Mouse (Mus musculus) hindbrain, embryonic 14.5 days (tissue): Measurements from ENCODE around the gene Pitpnc1. TPM values are rescaled to one million over a fixed set of nuclear protein-coding genes. Genes with fewer than 3 reads are reported as not detected.

Experiments
- ATAC-seq: fragments of 200-750 bp; cut with Nextera tagmentation; 2 replicates; pipeline ENCODE4 v1.8.0; 2017; ENCODE audit warnings: moderate number of reproducible peaks, mild to moderate bottlenecking, moderate TSS enrichment, moderate library complexity; ENCODE audit not compliant: low FRiP score
- DNase-seq: peaks from one replicate; pipeline ENCODE4 v3.0.0-alpha.2; 2015; ENCODE audit warnings: low spot score
- H3K27ac ChIP-seq: fragments of 300-500 bp; sonication (generic); 2 replicates; pipeline ENCODE4 v1.5.1; 2014; ENCODE audit warnings: mild to moderate bottlenecking, moderate library complexity
- H3K27me3 ChIP-seq: fragments of 300-500 bp; sonication (generic); 2 replicates; pipeline ENCODE4 v1.6.1; 2014; ENCODE audit warnings: mild to moderate bottlenecking, low read length, mixed read lengths; ENCODE audit not compliant: control insufficient read depth, insufficient read depth
- H3K36me3 ChIP-seq: fragments of 300-500 bp; sonication (generic); replicated peaks from 2 replicates; pipeline ENCODE4 v1.6.1; 2014; ENCODE audit not compliant: control insufficient read depth, insufficient read depth
- H3K4me1 ChIP-seq: fragments of 300-500 bp; sonication (generic); replicated peaks from 2 replicates; pipeline ENCODE4 v1.6.1; 2014; ENCODE audit warnings: antibody characterized with exemption, low read length, mixed read lengths; ENCODE audit not compliant: control insufficient read depth, insufficient read depth
- H3K4me2 ChIP-seq: fragments of 300-500 bp; sonication (generic); replicated peaks from 2 replicates; pipeline ENCODE4 v1.6.1; 2014; ENCODE audit warnings: mild to moderate bottlenecking, moderate library complexity
- H3K4me3 ChIP-seq: fragments of 300-500 bp; sonication (generic); replicated peaks from 2 replicates; pipeline ENCODE4 v1.5.1; 2014; ENCODE audit warnings: mild to moderate bottlenecking, low read length
- H3K9ac ChIP-seq: fragments of 300-500 bp; sonication (generic); 2 replicates; pipeline ENCODE4 v1.6.1; 2014
- H3K9me3 ChIP-seq: fragments of 300-500 bp; sonication (generic); 2 replicates; pipeline ENCODE4 v1.6.1; 2016; ENCODE audit warnings: low read length; ENCODE audit not compliant: control insufficient read depth
- WGBS: fragments of 180-500 bp; shearing (Covaris S2); extraction: QIAGEN DNeasy Blood & Tissue Kit; methylation state at CpG from one replicate; pipeline ENCODE4 v1.1.7; 2014; 5-methylcytosine and 5-hydroxymethylcytosine counted together
- polyA plus RNA-seq: library from polyadenylated mRNA; unstranded; fragments of >200 nt; fragmentation: Nextera tagmentation; extraction: Ambion mirVana; gene quantifications from 2 replicates; pipeline ENCODE4 v1.2.1, GENCODE M21; 2014

Pitpnc1 gene
- polyA plus RNA-seq, 1 experiment from 2014 or later, result 43.3 TPM

DNA sequence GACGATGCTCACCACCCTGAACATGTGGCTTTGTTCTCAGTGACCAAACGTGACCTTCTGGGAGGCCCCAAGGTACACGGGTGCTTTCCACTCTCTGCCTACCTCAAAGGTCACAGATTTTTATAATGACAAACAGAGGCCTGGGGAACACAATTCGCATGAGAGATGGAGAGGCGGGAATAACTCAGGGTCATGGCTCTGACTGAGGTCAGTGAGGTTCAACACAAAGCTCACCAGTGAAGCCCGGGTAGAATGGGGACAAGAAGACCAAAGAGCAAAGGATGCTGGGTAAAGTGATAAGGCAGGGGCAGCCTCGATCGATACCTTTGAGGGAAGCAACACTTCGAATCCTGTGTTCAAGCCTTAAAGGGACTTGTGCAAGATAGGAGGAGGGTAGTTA lies 206.7 kb downstream of the Pitpnc1 start:
- no peaks in the 10 kb centered on the region for H3K4me1 ChIP-seq
- H3K4me3 ChIP-seq, result no peak overlapping the region
- H3K9me3 ChIP-seq, result 0 out of 2 replicates have a peak, but pooled peaks cover 5% of the 10 kb centered on the region
- no peak for ATAC-seq
- no peak overlapping the region for H3K4me2 ChIP-seq
- H3K27ac ChIP-seq, result no peak overlapping the region
- H3K27me3 ChIP-seq, result no peaks in the 10 kb centered on the region
- H3K36me3 ChIP-seq, result no peaks in the 10 kb centered on the region
- DNase-seq, result no peak
- H3K9ac ChIP-seq, result no peak overlapping the region
- WGBS, result 73% methylated on average over 9 of the region's 9 CpGs

DNA sequence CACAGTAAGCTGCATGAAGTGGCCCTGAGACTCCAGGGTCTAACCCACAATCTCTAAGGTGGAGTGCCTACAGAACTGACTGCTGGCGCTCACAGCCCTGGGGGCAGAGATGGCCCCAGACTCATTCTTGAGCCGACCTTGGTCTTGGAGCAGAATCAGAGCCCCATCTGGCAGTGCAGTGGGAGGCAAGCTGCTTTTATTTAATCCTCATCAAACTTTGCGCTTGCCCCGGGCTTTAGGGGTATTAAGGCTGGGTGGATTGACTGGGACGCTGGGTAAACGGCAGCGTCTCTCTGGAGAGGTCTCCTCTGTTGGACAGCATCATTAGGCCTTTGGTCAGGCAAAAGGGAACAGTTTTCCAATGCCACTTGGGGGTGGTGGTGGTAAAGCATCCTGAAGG lies 211.1 kb downstream of the Pitpnc1 start:
- H3K27me3 ChIP-seq, result no peaks in the 10 kb centered on the region
- no peaks in the 10 kb centered on the region for H3K4me1 ChIP-seq
- no peak overlapping the region for H3K27ac ChIP-seq
- no peak overlapping the region for H3K4me3 ChIP-seq
- DNase-seq (no peak), ATAC-seq (no peak)
- no peak overlapping the region for H3K4me2 ChIP-seq
- no peaks in the 10 kb centered on the region for H3K9me3 ChIP-seq
- H3K36me3 ChIP-seq, result no peaks in the 10 kb centered on the region
- WGBS, result 60% methylated on average over 7 of the region's 7 CpGs
- no peak overlapping the region for H3K9ac ChIP-seq

DNA sequence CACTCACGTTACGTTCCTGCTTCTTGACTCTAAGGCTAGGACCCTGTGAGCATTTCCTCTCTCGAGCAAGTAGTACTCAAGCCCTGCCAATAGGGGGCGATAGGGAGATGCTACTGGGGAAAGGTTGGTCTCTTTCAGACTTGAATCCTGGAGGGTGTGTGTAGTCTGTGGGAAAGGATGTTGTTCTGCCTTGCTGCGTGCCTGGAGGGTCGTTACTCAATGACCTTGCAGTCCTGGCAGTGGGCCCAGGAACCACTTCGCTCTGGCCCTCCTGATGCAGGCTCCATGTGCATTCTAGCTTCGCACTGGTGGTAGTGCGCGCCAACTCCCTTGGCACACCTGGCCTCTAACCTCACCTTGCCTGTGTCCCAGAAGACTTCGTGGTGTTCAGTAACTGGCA lies 215.3 kb downstream of the Pitpnc1 start:
- 83% methylated on average over 11 of the region's 11 CpGs for WGBS
- no peak for ATAC-seq
- H3K9me3 ChIP-seq, result no peaks in the 10 kb centered on the region
- no peak for DNase-seq
- H3K4me1 ChIP-seq, result no peaks in the 10 kb centered on the region
- H3K4me3 ChIP-seq, result no peak overlapping the region
- no peak overlapping the region for H3K4me2 ChIP-seq
- no peak overlapping the region for H3K27ac ChIP-seq
- H3K9ac ChIP-seq, result no peak overlapping the region
- H3K27me3 ChIP-seq, result no peaks in the 10 kb centered on the region
- peaks cover 8% of the 10 kb centered on the region; the same call in 1 of the 2 replicates for H3K36me3 ChIP-seq

DNA sequence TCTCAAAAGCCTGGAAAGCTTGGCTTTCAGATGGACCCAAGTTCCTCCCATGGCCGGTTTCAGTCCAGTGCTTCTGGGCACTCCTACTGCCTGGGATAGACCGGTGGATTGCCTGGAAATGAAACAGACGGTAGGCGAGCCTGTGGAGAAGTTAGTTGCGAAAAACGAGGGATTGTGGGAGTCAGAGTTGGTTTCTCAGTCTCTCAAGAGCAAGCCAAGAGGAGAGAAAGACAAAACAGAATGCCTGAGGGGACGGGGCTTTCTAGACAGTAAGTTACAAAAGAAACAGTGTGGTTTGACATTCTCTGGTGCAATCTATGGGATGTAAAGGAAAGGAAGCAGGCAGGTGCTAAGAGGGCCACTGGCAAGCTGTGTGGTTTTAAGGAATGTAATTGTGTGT lies 216.3 kb downstream of the Pitpnc1 start:
- Histone ChIP-seq H3K36me3 (peaks cover 9% of the 10 kb centered on the region; the same call in 1 of the 2 replicates), H3K9ac (no peak overlapping the region), H3K4me3 (no peak overlapping the region), H3K27ac (no peak overlapping the region), H3K9me3 (no peaks in the 10 kb centered on the region), H3K4me2 (no peak overlapping the region), H3K27me3 (no peaks in the 10 kb centered on the region), H3K4me1 (no peaks in the 10 kb centered on the region)
- DNase-seq, result no peak
- no peak for ATAC-seq
- 86% methylated on average over 7 of the region's 7 CpGs for WGBS

DNA sequence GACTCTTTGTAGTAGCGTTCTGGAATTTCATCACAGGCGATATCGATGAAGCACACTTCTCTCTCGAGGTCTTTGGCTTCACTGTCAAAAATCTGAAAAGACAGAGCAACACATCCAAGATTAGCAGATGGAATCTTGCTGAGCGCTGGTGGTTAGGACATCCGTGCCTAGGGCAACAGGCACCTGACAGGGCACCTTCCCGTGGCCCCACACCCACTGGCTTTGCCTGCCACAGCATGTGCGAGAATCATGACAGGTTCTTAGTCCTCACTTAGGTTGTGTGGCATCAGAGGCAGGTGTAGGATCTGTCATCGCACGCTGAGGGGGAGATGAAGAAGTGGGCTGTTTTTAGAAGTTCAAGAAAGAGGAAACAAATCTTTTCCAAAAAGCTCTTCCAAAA lies 218.5 kb downstream of the Pitpnc1 start:
- Histone ChIP-seq H3K4me1 (no peaks in the 10 kb centered on the region), H3K36me3 (peaks cover 13% of the 10 kb centered on the region; the same call in 1 of the 2 replicates), H3K9ac (no peak overlapping the region), H3K27me3 (no peaks in the 10 kb centered on the region), H3K9me3 (no peaks in the 10 kb centered on the region), H3K4me3 (no peak overlapping the region), H3K27ac (no peak overlapping the region), H3K4me2 (no peak overlapping the region)
- ATAC-seq, result no peak
- DNase-seq, result no peak
- WGBS, result 94% methylated on average over 10 of the region's 10 CpGs

DNA sequence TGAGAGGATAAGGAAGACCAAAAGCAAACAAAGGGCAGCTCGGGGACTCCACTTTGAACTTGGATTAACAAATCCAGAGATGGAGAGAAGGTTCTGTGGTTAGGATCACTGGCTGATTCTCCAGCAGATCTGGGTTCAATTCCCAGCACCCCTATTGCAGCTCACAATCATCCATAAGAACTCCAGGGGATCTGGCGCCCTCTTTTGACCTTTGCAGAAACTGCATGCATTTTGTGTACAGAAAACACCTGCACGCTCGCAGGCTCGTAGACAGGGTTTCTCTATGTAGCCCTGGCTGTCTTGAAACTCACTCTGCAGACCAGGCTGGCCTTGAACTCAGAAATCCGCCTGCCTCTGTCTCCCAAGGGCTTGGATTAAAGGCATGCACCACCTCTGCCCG lies 219.0 kb downstream of the Pitpnc1 start:
- Histone ChIP-seq H3K9me3 (no peaks in the 10 kb centered on the region), H3K4me3 (no peak overlapping the region), H3K27ac (no peak overlapping the region)

DNA sequence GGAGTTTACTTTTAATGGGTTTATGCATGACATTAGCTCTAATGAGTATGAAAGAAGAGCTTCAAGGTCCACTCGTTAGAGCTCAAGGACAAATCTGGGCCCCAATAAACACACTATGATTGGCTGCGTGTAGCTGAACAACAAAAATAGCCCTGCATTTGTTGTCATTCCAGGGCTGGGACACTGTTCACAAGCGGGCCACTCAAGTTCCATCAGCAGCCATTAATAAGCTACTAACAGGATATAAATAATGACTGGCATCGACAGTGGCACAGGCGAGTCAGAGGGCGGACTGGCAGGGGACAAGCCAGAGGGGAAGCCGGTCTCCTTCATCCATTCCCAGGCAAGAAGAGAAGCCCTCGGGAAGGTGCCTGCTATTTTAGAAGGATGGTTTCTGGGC lies 219.6 kb downstream of the Pitpnc1 start:
- no peaks in the 10 kb centered on the region for H3K27me3 ChIP-seq
- H3K4me3 ChIP-seq, result no peak overlapping the region
- WGBS, result 94% methylated on average over 8 of the region's 8 CpGs
- H3K36me3 ChIP-seq, result peaks cover 13% of the 10 kb centered on the region; the same call in 1 of the 2 replicates
- no peak overlapping the region for H3K27ac ChIP-seq
- H3K4me2 ChIP-seq, result no peak overlapping the region
- ATAC-seq, result no peak
- no peaks in the 10 kb centered on the region for H3K9me3 ChIP-seq
- no peak for DNase-seq
- H3K9ac ChIP-seq, result no peak overlapping the region
- H3K4me1 ChIP-seq, result no peaks in the 10 kb centered on the region

More for the DNA sequence above, 219.0 kb downstream of the Pitpnc1 start:
- no peak for ATAC-seq
- Histone ChIP-seq H3K9ac (no peak overlapping the region), H3K4me1 (no peaks in the 10 kb centered on the region), H3K36me3 (peaks cover 13% of the 10 kb centered on the region; the same call in 1 of the 2 replicates), H3K27me3 (no peaks in the 10 kb centered on the region), H3K4me2 (no peak overlapping the region)
- 88% methylated on average over 7 of the region's 7 CpGs for WGBS
- DNase-seq, result no peak

DNA sequence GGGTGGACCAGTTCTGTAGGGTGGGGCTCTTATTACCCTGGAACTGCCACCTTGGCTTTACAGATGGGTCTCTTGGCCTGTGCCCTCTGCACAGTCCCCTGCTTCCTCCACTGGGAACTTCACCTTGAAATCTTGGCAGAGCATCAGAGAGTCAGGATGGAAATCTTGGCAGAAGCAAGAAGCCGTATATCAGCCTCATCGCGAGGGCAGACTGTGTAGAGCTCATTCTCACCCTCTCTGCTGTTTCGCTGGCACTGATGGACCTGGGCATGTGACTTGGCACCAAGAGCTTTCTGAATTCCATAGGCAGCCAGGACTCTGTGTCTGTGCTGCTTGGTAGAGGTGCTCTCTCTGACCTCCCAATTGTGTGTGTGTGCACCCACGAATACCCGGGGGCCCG lies 221.7 kb downstream of the Pitpnc1 start:
- no peaks in the 10 kb centered on the region for H3K4me1 ChIP-seq
- no peak overlapping the region for H3K4me2 ChIP-seq
- WGBS, result 86% methylated on average over 7 of the region's 7 CpGs
- H3K27ac ChIP-seq, result no peak overlapping the region
- DNase-seq (peak; percentile 28), ATAC-seq (no peak)
- H3K9ac ChIP-seq, result no peak overlapping the region
- no peaks in the 10 kb centered on the region for H3K9me3 ChIP-seq
- H3K4me3 ChIP-seq, result no peak overlapping the region
- H3K27me3 ChIP-seq, result no peaks in the 10 kb centered on the region
- H3K36me3 ChIP-seq, result peaks cover 13% of the 10 kb centered on the region; the same call in 1 of the 2 replicates

DNA sequence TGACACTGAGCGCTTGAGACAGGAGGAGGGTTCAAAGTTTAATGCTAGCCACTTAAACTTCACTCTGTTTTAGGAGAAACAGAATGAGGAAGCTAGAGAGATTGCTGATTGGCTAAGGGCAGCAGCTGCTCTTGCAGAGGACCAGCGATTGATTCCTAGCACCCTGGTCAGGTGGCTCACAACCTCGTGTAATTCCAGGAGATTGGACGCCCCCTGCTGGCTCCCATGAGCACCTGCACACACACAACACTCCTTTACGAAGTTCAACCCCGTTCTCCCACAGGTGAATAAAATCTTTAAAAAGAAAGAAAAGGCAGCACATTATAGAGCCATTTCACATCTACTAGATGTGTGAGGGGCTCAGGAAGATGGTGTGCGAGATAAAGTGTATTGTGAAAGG lies 224.8 kb downstream of the Pitpnc1 start:
- H3K4me2 ChIP-seq, result no peak overlapping the region
- ATAC-seq (no peak), DNase-seq (no peak)
- H3K9me3 ChIP-seq, result no peaks in the 10 kb centered on the region
- no peak overlapping the region for H3K4me3 ChIP-seq
- no peak overlapping the region for H3K9ac ChIP-seq
- 0 out of 2 replicates have a peak, but pooled peaks cover 5% of the 10 kb centered on the region for H3K36me3 ChIP-seq
- no peaks in the 10 kb centered on the region for H3K27me3 ChIP-seq
- no peak overlapping the region for H3K27ac ChIP-seq
- H3K4me1 ChIP-seq, result no peaks in the 10 kb centered on the region
- WGBS, result 89% methylated on average over 7 of the region's 7 CpGs

DNA sequence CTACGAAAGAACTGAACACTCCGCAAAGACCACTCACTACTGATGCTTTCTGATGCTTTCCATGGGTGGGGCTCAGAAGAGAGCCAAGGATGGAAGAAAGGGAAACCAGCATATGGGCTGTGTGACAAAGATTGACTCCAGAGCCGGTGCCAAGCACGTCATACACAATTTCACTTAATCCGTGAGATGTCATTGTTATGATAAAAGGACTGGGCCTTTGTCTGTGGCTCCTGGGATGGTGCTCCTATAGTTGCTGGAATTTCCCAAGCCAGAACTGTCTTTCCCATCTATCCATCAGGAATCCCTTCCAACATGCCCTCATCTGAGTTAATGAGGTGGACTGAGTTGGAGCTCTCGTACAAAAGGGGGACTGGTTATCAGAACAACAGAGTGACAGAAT lies 227.4 kb downstream of the Pitpnc1 start:
- 50% methylated on average over 6 of the region's 6 CpGs for WGBS
- Histone ChIP-seq H3K4me1 (no peaks in the 10 kb centered on the region), H3K36me3 (no peaks in the 10 kb centered on the region), H3K27me3 (no peaks in the 10 kb centered on the region), H3K27ac (no peak overlapping the region), H3K9ac (no peak overlapping the region), H3K4me3 (no peak overlapping the region), H3K4me2 (no peak overlapping the region), H3K9me3 (no peaks in the 10 kb centered on the region)
- ATAC-seq (no peak), DNase-seq (no peak)
